Mouse (Mus musculus) layer of hippocampus, postnatal 25 days (tissue): Measurements from ENCODE around the gene Ttll10. TPM values are rescaled to one million over a fixed set of nuclear protein-coding genes. Genes with fewer than 3 reads are reported as not detected.

ENCODE experiments used
- microRNA-seq, 2 experiments: library from miRNA; unstranded; fragments of <30 nt; microRNA quantifications; one replicate each; pipeline ENCODE4 v1.2.0; 2021
- total RNA-seq, 2 experiments: library from RNA; stranded (reverse); gene quantifications; 2 replicates each; pipeline ENCODE4 v1.2.3; 2021

Gene Ttll10
- total RNA-seq, 2 experiments from 2014 or later, result 0.12 to 0.31 TPM

Small RNA genes within 50 kb of the gene (microRNA-seq; reads per million reads assigned to microRNA genes)
- gene Mir200a (3.3 to 3.6 reads per million in 2 experiments), gene Mir200b (28.7 to 38.8 reads per million in 2 experiments), gene Mir429 (24.1 to 24.9 reads per million in 2 experiments)

Other genes with a start within 250 kb of the Ttll10 start
- 10 to 100 TPM; 72.2 to 91.2 TPM for gene Ccnl2, start 246.9 kb downstream of the Ttll10 start, total RNA-seq
- 100 to 1,000 TPM in 1 of 2 experiments, 10 to 100 TPM in 1; 95.9 to 105 TPM for gene Aurkaip1, start 228.1 kb downstream of the Ttll10 start, total RNA-seq
- 1 to 10 TPM; 7.5 to 7.7 TPM for gene Mxra8, start 219.7 kb downstream of the Ttll10 start, total RNA-seq
- gene Dvl1, start 212.0 kb downstream of the Ttll10 start, total RNA-seq, result 10 to 100 TPM; 75.6 to 77.2 TPM
- under 1 TPM; 0.31 to 0.32 TPM for gene Tas1r3, start 196.1 kb downstream of the Ttll10 start, total RNA-seq
- gene Cptp, start 190.0 kb downstream of the Ttll10 start, total RNA-seq, result 10 to 100 TPM; 29.7 to 33.0 TPM
- 10 to 100 TPM; 35.6 to 36.4 TPM for gene Ints11, start 189.9 kb downstream of the Ttll10 start, total RNA-seq
- 10 to 100 TPM; 58.3 to 69.5 TPM for gene Pusl1, start 167.6 kb downstream of the Ttll10 start, total RNA-seq
- 100 to 1,000 TPM; 127 to 145 TPM for gene Acap3, start 167.6 kb downstream of the Ttll10 start, total RNA-seq
- gene Ube2j2, start 115.6 kb downstream of the Ttll10 start, total RNA-seq, result 10 to 100 TPM; 71.5 to 73.6 TPM
- 10 to 100 TPM; 16.7 to 17.7 TPM for gene C1qtnf12, start 97.1 kb downstream of the Ttll10 start, total RNA-seq
- gene B3galt6, start 66.8 kb downstream of the Ttll10 start, total RNA-seq, result 10 to 100 TPM; 10.4 to 11.2 TPM
- gene Sdf4, start 66.5 kb downstream of the Ttll10 start, total RNA-seq, result 100 to 1,000 TPM; 180 to 193 TPM
- gene Tnfrsf4, start 45.6 kb downstream of the Ttll10 start, total RNA-seq, result 1 to 10 TPM; 1.0 to 2.2 TPM
- not detected for gene Tnfrsf18, start 33.2 kb downstream of the Ttll10 start, total RNA-seq
- 10 to 100 TPM; 21.6 to 30.3 TPM for gene 9430015G10Rik, start 50.6 kb upstream of the Ttll10 start, total RNA-seq
- gene Rnf223, start 71.1 kb upstream of the Ttll10 start, total RNA-seq, result under 1 TPM; 0.59 to 0.89 TPM
- gene Agrn, start 138.1 kb upstream of the Ttll10 start, total RNA-seq, result 100 to 1,000 TPM; 142 to 167 TPM
- gene Isg15, start 141.4 kb upstream of the Ttll10 start, total RNA-seq, result under 1 TPM in 1 of 2 experiments, not detected in 1; 0.49 TPM
- 1 to 10 TPM; 5.4 to 6.9 TPM for gene AW011738, start 143.9 kb upstream of the Ttll10 start, total RNA-seq
- under 1 TPM; 0.23 to 0.27 TPM for gene Perm1, start 156.5 kb upstream of the Ttll10 start, total RNA-seq
- 10 to 100 TPM; 37.9 to 45.9 TPM for gene Plekhn1, start 175.4 kb upstream of the Ttll10 start, total RNA-seq
- gene Noc2l, start 176.6 kb upstream of the Ttll10 start, total RNA-seq, result 10 to 100 TPM; 60.5 to 66.7 TPM
- gene Samd11, start 196.2 kb upstream of the Ttll10 start, total RNA-seq, result 1 to 10 TPM; 3.9 to 4.9 TPM